Mouse (Mus musculus): Measurements from ENCODE around the gene Ola1. TPM values are rescaled to one million over a fixed set of nuclear protein-coding genes. Genes with fewer than 3 reads are reported as not detected.

Ola1 gene
- 100 and 101 TPM in 2 replicates for polyA plus RNA-seq (2016; fragmentation: Nextera tagmentation; extraction: Ambion mirVana)

DNA sequence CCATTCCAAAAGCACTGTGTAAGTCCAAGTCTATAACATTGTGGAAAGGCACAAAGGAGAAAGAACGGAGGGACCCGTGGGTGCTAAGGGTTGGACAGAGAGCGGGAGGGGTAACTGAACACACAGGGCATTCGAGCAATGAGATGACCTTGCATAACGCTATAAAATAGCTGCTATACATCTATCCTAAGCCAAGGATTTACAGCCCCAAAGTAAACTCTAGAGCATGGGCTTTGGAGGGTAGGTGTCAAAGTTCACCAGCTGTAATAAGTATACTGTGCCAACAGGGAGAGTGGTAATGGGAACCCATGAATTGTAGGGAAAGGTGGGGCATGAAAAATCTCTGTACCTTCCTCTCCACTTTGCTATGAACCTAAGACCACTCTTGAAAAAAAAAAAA, at the start of gene Ola1:
Gene Ola1, minus strand, starts transcription at position 12 of the 400 bp plus-strand sequence.
- H3K27me3 ChIP-seq (replicated peaks; ENCODE audit: low read depth, poor library complexity, severe bottlenecking): no peaks in the 10 kb centered on the region
- no peaks in the 10 kb centered on the region for H3K36me3 ChIP-seq (replicated peaks)
- no peak for DNase-seq (ENCODE audit: low spot score)
- peaks cover 9% of the 10 kb centered on the region for H3K4me1 ChIP-seq
- H3K27ac ChIP-seq (replicated peaks): no peak within 1 kb of the TSS
- 89% methylated on average over 5 of the region's 5 CpGs for WGBS
- no peak within 1 kb of the TSS for H3K4me3 ChIP-seq
- H3K9me3 ChIP-seq: no peaks in the 10 kb centered on the region

DNA sequence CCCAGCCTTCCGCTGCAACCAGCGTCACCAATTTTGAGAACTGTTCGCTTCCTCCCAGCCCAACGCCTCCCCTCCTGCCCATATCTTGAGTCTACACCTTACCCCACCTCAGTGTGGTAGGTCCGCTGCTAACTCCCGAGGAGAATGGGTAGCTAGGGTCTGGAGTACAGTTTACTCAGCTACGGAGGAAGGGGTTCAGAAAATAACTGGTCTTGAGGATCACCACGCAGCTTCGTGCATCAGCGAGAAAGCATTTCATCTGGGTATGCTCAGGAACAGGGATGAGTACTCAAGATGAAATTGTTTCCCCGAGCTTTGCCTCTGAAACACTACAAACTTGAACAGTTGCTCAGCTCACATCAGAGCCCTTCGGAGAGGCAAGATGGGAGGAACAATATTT, 49.6 kb upstream of the Ola1 start:
- Histone ChIP-seq H3K36me3 (replicated peaks) (no peaks in the 10 kb centered on the region), H3K4me3 (no peak overlapping the region), H3K4me1 (peaks cover 72% of the 10 kb centered on the region), H3K27me3 (replicated peaks; ENCODE audit: low read depth, poor library complexity, severe bottlenecking) (peaks cover 100% of the 10 kb centered on the region), H3K27ac (replicated peaks) (no peak overlapping the region), H3K9me3 (no peaks in the 10 kb centered on the region)
- 1% methylated on average over 12 of the region's 12 CpGs for WGBS
- peak; percentile 40 for DNase-seq (ENCODE audit: low spot score)

DNA sequence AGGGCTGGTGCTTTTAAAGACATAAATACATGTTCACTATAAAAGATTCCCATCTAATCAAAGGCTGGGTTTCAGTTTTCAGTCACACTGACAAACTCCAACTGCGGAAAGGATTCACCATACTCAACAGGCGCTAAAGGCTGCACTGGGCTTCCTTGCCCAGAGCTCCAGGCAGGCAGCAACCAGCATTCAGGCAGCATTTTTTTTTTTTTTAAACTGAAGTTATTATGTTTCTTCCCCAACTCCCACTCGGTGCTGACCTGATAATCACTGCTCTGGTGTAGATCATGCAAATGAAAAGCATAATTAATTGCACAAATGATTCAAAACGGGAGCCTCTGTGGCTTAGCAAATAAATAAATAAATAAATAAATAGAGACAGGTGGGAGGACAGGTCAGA, 49.1 kb upstream of the Ola1 start:
- H3K27me3 ChIP-seq (replicated peaks; ENCODE audit: low read depth, poor library complexity, severe bottlenecking): peaks cover 100% of the 10 kb centered on the region
- WGBS: 2% methylated on average over 4 of the region's 4 CpGs
- H3K9me3 ChIP-seq: no peaks in the 10 kb centered on the region
- peaks cover 72% of the 10 kb centered on the region for H3K4me1 ChIP-seq
- no peak for DNase-seq (ENCODE audit: low spot score)
- H3K27ac ChIP-seq (replicated peaks): no peak overlapping the region
- H3K36me3 ChIP-seq (replicated peaks): no peaks in the 10 kb centered on the region
- H3K4me3 ChIP-seq: no peak overlapping the region

DNA sequence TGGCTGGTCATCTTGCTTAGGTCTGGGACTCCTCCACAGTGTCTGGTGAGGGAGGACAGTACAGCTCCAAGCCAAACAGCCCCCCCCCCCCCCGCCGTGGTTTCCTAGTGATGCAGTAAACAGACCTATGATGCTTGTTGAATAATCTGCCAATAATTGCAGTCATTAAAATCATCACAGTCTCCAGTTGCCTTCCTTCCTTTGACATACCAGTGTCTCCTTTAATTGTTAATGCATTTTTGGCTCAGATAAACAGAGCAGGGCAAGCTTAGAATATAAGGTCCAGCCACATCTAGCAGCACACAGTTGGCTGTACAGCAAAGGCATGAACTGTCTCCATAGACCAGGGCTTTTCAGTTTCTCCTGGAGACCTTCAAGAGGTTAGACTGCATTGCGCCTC, 48.5 kb upstream of the Ola1 start:
- H3K4me3 ChIP-seq: no peak overlapping the region
- 15% methylated on average over 3 of the region's 3 CpGs for WGBS

DNA sequence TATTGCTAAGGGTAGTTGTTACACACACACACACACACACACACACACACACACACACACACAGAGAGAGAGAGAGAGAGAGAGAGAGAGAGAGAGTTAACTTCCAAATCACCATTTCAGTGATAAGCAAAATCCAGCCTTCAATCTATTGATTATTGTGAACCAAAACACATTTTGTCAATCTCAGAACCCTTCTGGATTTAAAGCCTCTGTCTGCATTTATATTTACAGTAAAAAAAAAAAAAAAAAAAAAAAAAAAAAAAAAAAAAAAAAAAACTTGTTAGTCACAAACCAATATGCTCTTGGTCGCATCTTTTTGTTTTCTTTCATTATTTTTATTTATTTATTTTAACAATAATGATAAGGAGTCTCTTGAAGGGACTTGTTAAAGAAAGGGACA, 47.9 kb upstream of the Ola1 start:
- Histone ChIP-seq H3K27ac (replicated peaks) (no peak overlapping the region), H3K27me3 (replicated peaks; ENCODE audit: low read depth, poor library complexity, severe bottlenecking) (peaks cover 100% of the 10 kb centered on the region), H3K36me3 (replicated peaks) (no peaks in the 10 kb centered on the region), H3K9me3 (no peaks in the 10 kb centered on the region), H3K4me1 (peaks cover 62% of the 10 kb centered on the region), H3K4me3 (no peak overlapping the region)
- WGBS: 57% methylated on average over 1 of the region's 1 CpGs
- DNase-seq (ENCODE audit: low spot score): no peak

More for the DNA sequence above, 48.5 kb upstream of the Ola1 start:
- H3K9me3 ChIP-seq: no peaks in the 10 kb centered on the region
- H3K36me3 ChIP-seq (replicated peaks): no peaks in the 10 kb centered on the region
- peaks cover 100% of the 10 kb centered on the region for H3K27me3 ChIP-seq (replicated peaks; ENCODE audit: low read depth, poor library complexity, severe bottlenecking)
- no peak overlapping the region for H3K27ac ChIP-seq (replicated peaks)
- DNase-seq (ENCODE audit: low spot score): no peak
- peaks cover 68% of the 10 kb centered on the region for H3K4me1 ChIP-seq

DNA sequence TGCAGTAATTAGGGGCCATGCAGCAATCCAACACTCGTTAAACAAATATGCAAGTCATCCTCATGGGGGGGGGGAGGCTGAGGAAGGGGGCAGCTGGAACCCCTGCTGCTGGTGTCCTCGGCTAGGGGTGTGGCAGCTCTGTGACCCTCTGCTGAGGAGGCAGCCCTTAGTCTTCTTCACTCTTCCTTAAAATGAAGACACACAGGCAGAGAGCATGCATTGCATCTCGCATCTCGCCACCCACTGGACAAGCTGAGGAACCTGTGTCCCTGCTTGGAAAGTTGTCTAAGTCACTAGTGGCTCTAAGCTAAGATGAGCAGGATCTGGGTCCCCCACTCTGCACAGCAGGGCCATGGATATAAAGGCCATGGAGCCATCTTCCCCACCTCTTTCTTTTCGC, 47.3 kb upstream of the Ola1 start:
- Histone ChIP-seq H3K9me3 (0 out of 2 replicates have a peak, but pooled peaks cover 2% of the 10 kb centered on the region), H3K4me3 (no peak overlapping the region), H3K27ac (replicated peaks) (no peak overlapping the region), H3K27me3 (replicated peaks; ENCODE audit: low read depth, poor library complexity, severe bottlenecking) (peaks cover 95% of the 10 kb centered on the region), H3K36me3 (replicated peaks) (no peaks in the 10 kb centered on the region), H3K4me1 (peaks cover 56% of the 10 kb centered on the region)
- DNase-seq (ENCODE audit: low spot score): peak; percentile 28
- WGBS: 6% methylated on average over 5 of the region's 5 CpGs

DNA sequence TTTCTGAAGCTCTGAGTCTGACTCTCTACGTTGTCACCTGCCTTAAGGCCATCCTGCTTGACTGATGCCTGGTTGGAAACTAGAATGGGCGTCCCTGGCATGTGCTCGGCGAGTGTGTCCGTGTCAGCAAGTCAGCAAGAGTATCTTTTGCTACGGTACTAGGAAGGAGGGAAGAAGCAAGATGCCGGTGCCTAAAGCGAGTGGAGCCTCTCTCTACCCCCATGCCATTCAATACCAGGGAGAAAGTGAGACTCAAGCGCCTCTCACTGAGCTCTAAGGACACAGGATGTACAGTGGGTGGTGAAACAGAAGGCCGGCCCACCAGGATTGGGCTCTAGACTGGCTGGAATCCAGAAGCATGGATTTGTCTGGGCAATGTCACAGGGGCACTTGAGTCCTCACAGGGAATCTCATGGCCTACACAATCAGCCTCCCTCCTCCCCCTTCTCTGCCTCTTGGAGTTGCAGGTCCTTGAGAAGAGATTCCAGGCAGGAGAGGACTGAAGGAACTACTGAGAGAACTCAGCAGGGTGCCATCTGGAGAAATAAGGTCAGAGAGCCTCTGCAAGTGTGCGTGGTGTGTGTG, 46.0 kb upstream of the Ola1 start:
- Histone ChIP-seq H3K27me3 (replicated peaks; ENCODE audit: low read depth, poor library complexity, severe bottlenecking) (peaks cover 82% of the 10 kb centered on the region), H3K4me3 (peak overlapping the region; percentile 66), H3K4me1 (peaks cover 42% of the 10 kb centered on the region), H3K36me3 (replicated peaks) (no peaks in the 10 kb centered on the region), H3K9me3 (0 out of 2 replicates have a peak, but pooled peaks cover 3% of the 10 kb centered on the region), H3K27ac (replicated peaks) (no peak overlapping the region)
- peak; percentile 47 for DNase-seq (ENCODE audit: low spot score)
- 5% methylated on average over 11 of the region's 11 CpGs for WGBS

DNA sequence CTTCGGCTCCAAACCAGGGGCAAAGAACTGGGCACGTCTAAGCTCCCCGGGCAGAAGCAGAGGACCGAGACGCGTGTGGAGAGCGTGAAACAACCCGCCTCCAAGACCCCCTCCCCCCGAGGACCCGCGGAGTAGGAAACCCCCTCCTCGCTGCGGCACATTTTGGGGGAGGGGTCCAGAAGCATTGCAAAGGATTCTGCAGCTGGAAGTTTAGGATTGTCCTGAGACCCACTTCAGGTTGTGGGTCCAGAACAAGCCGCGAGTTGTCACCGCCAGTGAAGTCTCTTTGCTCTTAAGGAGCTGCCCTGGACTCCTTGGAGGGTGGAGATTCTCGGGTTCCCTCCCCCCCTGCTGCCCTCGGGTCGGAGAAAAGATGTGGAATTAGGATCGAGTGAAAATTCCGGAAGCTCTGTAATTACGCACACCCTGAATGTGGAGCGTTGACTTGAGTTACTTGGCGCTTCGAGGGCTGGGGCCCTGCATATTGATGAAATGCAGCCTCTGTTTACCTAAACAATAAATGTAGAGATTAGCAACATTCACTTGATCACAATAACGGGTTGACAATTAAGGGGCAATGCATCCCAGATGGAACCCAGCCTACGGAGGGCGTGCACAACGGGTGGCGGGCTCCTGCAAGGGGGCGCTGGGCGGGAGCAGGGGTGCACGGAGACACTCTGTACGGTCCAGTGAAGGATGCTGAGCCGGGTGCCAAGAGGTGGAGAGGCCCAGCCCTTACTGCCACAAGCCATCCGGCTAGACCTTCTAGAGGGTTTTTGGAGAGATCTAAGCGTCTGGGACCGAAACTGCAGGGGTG, 45.3 kb upstream of the Ola1 start:
- Histone ChIP-seq H3K4me3 (peak overlapping the region; percentile 66), H3K9me3 (0 out of 2 replicates have a peak, but pooled peaks cover 3% of the 10 kb centered on the region), H3K27me3 (replicated peaks; ENCODE audit: low read depth, poor library complexity, severe bottlenecking) (peaks cover 75% of the 10 kb centered on the region), H3K36me3 (replicated peaks) (no peaks in the 10 kb centered on the region), H3K4me1 (peaks cover 37% of the 10 kb centered on the region), H3K27ac (replicated peaks) (peak overlapping the region; percentile 69)
- DNase-seq (ENCODE audit: low spot score): peak; percentile 78
- WGBS: under 1% methylated on average over 38 of the region's 38 CpGs

DNA sequence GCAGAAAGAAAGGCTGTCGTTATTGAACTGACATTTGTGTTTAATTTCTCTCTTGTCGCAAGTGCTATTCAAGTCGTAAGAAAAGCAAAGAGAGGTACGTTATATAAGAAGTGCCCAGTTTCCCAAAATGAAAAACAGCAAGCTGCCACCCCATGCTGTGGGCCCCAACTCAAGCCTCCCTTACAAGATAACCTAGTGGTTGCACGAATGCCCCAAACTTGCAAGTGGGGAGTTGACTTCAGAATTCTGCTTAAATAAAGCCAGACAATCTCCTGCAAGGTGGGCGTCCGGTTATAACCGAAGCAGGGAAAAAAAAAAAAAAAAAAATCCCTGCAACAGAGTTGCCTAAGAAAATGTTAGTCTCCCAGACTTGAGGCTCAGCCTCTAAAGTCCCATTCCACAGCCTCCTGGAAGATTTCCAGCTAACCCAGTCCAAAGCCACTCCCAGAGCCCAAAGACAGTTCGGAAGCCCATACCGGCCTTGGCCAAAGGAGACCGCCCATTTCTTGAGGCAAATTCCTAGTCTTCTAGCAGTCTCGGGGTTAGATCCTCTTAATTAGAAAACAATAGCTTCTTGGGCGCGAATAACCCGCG, 44.5 kb upstream of the Ola1 start:
- Histone ChIP-seq H3K9me3 (0 out of 2 replicates have a peak, but pooled peaks cover 3% of the 10 kb centered on the region), H3K4me1 (peaks cover 36% of the 10 kb centered on the region), H3K4me3 (peak overlapping the region; percentile 66), H3K36me3 (replicated peaks) (no peaks in the 10 kb centered on the region), H3K27ac (replicated peaks) (peak overlapping the region; percentile 69), H3K27me3 (replicated peaks; ENCODE audit: low read depth, poor library complexity, severe bottlenecking) (peaks cover 68% of the 10 kb centered on the region)
- no peak for DNase-seq (ENCODE audit: low spot score)
- 3% methylated on average over 16 of the region's 16 CpGs for WGBS

DNA sequence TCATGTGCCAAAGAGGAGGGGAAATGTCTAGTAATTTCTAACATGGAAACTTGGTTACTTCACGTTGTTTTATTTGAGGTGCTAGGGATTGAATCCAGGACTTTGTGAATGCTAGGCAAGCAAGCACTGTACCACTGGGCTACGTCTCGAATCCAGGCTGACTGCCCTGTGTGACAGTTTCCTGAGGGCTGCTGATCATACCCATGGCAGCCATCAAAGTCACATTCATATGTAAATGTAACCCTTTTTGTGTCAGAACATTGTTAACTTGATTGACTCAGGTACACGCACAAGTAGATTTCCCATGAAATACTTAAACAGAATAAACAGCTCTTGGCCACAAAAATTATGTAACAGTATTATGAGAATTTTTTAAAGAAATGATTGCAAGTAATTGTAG, 30.0 kb upstream of the Ola1 start:
- 81% methylated on average over 4 of the region's 4 CpGs for WGBS
- no peak overlapping the region for H3K27ac ChIP-seq (replicated peaks)
- no peaks in the 10 kb centered on the region for H3K36me3 ChIP-seq (replicated peaks)
- no peaks in the 10 kb centered on the region for H3K27me3 ChIP-seq (replicated peaks; ENCODE audit: low read depth, poor library complexity, severe bottlenecking)
- no peaks in the 10 kb centered on the region for H3K4me1 ChIP-seq
- no peak overlapping the region for H3K4me3 ChIP-seq
- DNase-seq (ENCODE audit: low spot score): no peak
- H3K9me3 ChIP-seq: no peaks in the 10 kb centered on the region

DNA sequence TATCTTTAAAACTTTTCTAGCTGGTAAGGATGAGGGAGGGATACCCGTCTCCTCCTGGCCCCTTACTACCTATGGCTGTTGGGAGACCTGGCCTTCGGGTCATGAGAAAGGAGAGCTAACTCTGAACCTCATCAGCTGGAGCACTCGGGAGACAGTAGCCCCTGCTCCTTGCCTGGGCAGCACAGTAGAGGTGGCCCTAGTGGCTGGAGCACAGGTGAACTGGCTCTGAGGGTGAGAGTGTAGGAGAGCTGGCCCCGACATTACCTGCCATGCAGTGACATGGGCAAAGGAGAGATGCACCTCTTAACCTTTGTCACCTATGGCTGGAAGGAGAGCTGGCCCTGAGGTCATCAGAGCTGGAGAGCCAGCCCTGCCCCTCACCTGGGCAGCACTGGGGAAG, 22.6 kb upstream of the Ola1 start:
- no peak overlapping the region for H3K4me3 ChIP-seq
- WGBS: 76% methylated on average over 4 of the region's 4 CpGs
- H3K4me1 ChIP-seq: no peaks in the 10 kb centered on the region
- no peaks in the 10 kb centered on the region for H3K36me3 ChIP-seq (replicated peaks)
- DNase-seq (ENCODE audit: low spot score): no peak
- H3K27ac ChIP-seq (replicated peaks): no peak overlapping the region
- H3K9me3 ChIP-seq: no peaks in the 10 kb centered on the region
- 0 out of 2 replicates have a peak, but pooled peaks cover 4% of the 10 kb centered on the region for H3K27me3 ChIP-seq (replicated peaks; ENCODE audit: low read depth, poor library complexity, severe bottlenecking)

DNA sequence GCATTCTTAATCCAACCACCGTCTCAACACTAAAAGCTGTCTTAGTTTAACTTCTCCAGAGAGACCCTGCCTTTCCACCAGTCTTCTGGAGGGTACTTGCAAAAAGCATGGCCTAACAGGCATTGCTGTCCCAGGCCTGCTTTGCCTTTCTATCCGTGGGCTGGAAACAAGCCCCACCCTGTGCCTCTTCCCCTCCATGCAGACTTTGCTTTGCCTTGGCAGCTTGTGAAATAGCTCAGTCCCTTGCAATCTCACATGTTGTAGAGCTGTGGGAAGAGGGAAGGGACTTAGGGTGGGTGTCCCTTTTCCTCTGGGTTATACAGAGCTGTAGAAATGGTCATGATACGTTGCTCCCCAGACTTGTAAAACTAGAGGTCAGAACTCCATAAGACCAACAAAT, 12.4 kb upstream of the Ola1 start:
- 58% methylated on average over 3 of the region's 3 CpGs for WGBS
- no peaks in the 10 kb centered on the region; the same call in 1 of the 2 replicates for H3K27me3 ChIP-seq (replicated peaks; ENCODE audit: low read depth, poor library complexity, severe bottlenecking)
- no peaks in the 10 kb centered on the region for H3K9me3 ChIP-seq
- DNase-seq (ENCODE audit: low spot score): no peak
- no peaks in the 10 kb centered on the region for H3K36me3 ChIP-seq (replicated peaks)
- H3K4me3 ChIP-seq: no peak overlapping the region
- H3K27ac ChIP-seq (replicated peaks): no peak overlapping the region
- no peaks in the 10 kb centered on the region for H3K4me1 ChIP-seq

Measured in embryonic facial prominence, embryonic 10.5 days (tissue).